Mouse (Mus musculus): ENCODE data around the gene Farsb. TPM values are rescaled to one million over a fixed set of nuclear protein-coding genes. Genes with fewer than 3 reads are reported as not detected.

Gene Farsb
- polyA plus RNA-seq, 1 experiment from 2014 or later, result 101 TPM

DNA sequence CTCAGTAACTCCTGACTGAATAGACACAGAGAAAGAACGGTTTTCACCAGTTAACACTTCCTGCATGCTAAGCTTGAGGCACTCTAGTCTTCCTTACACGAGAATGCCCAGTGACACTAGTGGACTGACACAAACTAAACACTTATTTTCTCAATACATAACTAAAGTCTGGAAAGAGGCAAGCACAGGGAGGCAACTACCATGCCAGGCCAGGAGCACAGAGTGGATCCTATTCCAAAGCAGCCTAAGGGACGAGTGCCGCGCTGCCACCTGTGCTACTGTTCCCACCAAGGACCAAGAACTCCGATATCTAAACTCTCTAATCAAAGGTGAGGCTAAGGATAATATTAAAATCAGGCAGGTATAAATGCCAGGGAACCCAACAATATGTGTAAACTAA, 42.0 kb downstream of the Farsb start:
- no peak overlapping the region for H3K27ac ChIP-seq
- H3K36me3 ChIP-seq (ENCODE audit: inconsistent target), result peaks cover 74% of the 10 kb centered on the region; the same call in 1 of the 2 replicates
- no peaks in the 10 kb centered on the region for H3K79me2 ChIP-seq (ENCODE audit: inconsistent target)
- H3K4me3 ChIP-seq (ENCODE audit: inconsistent target), result no peak overlapping the region
- WGBS (ENCODE audit: missing documents), result 96% methylated on average over 6 of the region's 6 CpGs

- no peak overlapping the region for H3K4me3 ChIP-seq (ENCODE audit: inconsistent target)
- no peak overlapping the region for H3K27ac ChIP-seq
- 97% methylated on average over 8 of the region's 8 CpGs for WGBS (ENCODE audit: missing documents)
- H3K36me3 ChIP-seq (ENCODE audit: inconsistent target), result peaks cover 70% of the 10 kb centered on the region; the same call in 1 of the 2 replicates
- no peaks in the 10 kb centered on the region for H3K79me2 ChIP-seq (ENCODE audit: inconsistent target)
Measured at GRCm38 (mm10) chr1:78446232-78446631, 42.5 kb downstream of the Farsb start.

DNA sequence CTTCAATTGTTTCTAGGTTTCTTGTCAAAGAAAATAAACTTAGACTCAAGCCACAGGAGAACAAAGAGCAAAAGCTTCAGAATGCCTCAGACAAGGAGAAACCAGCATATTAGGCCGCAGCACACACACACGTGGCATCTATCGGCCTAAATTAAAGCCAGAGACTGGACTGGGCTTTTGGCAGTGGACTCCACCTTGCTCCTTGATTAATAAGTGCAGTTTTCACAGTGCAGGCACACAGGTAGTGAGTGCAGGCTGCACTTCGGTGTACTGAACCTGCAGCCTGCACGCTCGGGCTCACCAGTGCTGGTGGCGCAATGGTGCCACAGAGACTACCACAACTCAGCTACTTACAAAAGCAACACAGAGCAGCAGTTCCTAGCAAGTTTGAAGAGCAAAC, 45.6 kb downstream of the Farsb start:
- peaks cover 59% of the 10 kb centered on the region; the same call in 1 of the 2 replicates for H3K36me3 ChIP-seq (ENCODE audit: inconsistent target)
- H3K4me3 ChIP-seq (ENCODE audit: inconsistent target), result no peak overlapping the region
- WGBS (ENCODE audit: missing documents), result 90% methylated on average over 7 of the region's 7 CpGs
- no peak overlapping the region for H3K27ac ChIP-seq
- no peaks in the 10 kb centered on the region; the same call in 1 of the 2 replicates for H3K79me2 ChIP-seq (ENCODE audit: inconsistent target)

GRCm38 (mm10) chr1:78440716-78441115, 48.0 kb downstream of the Farsb start:
- Histone ChIP-seq H3K36me3 (ENCODE audit: inconsistent target) (peaks cover 45% of the 10 kb centered on the region; the same call in 1 of the 2 replicates), H3K4me3 (ENCODE audit: inconsistent target) (no peak overlapping the region), H3K27ac (no peak overlapping the region), H3K79me2 (ENCODE audit: inconsistent target) (no peaks in the 10 kb centered on the region; the same call in 1 of the 2 replicates)
- 99% methylated on average over 8 of the region's 8 CpGs for WGBS (ENCODE audit: missing documents)

GRCm38 (mm10) chr1:78437150-78437549, 51.5 kb downstream of the Farsb start:
- Histone ChIP-seq H3K27ac (no peak overlapping the region), H3K4me3 (ENCODE audit: inconsistent target) (no peak overlapping the region), H3K79me2 (ENCODE audit: inconsistent target) (no peaks in the 10 kb centered on the region; the same call in 1 of the 2 replicates), H3K36me3 (ENCODE audit: inconsistent target) (peaks cover 16% of the 10 kb centered on the region; the same call in 1 of the 2 replicates)
- 93% methylated on average over 3 of the region's 3 CpGs for WGBS (ENCODE audit: missing documents)

DNA sequence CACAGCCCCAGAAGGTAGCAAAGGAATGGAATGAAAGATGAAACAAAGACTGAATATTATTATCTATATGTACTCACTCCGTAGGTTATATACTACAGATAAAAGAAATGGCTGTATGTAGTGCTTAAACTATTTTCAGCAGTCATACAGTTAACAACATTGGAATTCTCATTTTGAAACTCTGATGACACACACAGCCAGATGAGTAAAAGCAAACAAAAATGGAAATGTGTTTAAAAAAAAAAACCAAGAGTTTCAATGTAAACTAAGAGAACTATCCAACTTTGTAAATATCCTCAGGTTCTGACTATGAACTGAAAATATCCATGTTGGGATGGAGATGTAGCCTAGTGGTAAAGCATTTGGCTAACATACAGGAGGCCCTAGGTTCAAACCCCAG, 52.3 kb downstream of the Farsb start:
- WGBS (ENCODE audit: missing documents), result 100% methylated on average over 1 of the region's 1 CpGs
- Histone ChIP-seq H3K27ac (no peak overlapping the region), H3K4me3 (ENCODE audit: inconsistent target) (no peak overlapping the region), H3K36me3 (ENCODE audit: inconsistent target) (peaks cover 11% of the 10 kb centered on the region; the same call in 1 of the 2 replicates), H3K79me2 (ENCODE audit: inconsistent target) (no peaks in the 10 kb centered on the region; the same call in 1 of the 2 replicates)

DNA sequence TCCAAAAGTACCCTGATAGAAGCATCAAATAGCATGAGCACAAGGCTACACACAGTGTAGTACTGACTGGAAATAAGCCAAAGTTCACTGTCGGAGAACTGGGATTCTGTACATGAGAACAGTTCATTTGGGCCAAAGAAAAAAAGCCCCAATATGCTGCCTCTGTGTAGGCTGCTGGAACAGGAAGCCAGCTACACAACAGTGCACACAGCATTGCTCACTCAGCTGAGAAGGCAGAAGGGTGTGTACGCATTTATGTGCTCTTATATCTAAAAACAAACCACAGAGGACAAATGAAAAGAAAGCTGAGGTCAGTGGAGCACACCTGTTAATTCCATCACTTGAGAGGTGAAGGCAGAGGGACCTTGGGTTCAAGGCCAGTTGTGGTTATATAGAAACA, 52.7 kb downstream of the Farsb start:
- peaks cover 10% of the 10 kb centered on the region; the same call in 1 of the 2 replicates for H3K36me3 ChIP-seq (ENCODE audit: inconsistent target)

GRCm38 (mm10) chr1:78433472-78433871, 55.2 kb downstream of the Farsb start:
- no peak overlapping the region for H3K4me3 ChIP-seq (ENCODE audit: inconsistent target)
- H3K27ac ChIP-seq, result no peak overlapping the region
- no peaks in the 10 kb centered on the region; the same call in 1 of the 2 replicates for H3K79me2 ChIP-seq (ENCODE audit: inconsistent target)
- no peaks in the 10 kb centered on the region for H3K36me3 ChIP-seq (ENCODE audit: inconsistent target)
- 93% methylated on average over 9 of the region's 9 CpGs for WGBS (ENCODE audit: missing documents)

More for the DNA sequence above, 52.7 kb downstream of the Farsb start:
- H3K27ac ChIP-seq, result no peak overlapping the region
- no peaks in the 10 kb centered on the region; the same call in 1 of the 2 replicates for H3K79me2 ChIP-seq (ENCODE audit: inconsistent target)
- H3K4me3 ChIP-seq (ENCODE audit: inconsistent target), result no peak overlapping the region
- WGBS (ENCODE audit: missing documents), result 95% methylated on average over 2 of the region's 2 CpGs

DNA sequence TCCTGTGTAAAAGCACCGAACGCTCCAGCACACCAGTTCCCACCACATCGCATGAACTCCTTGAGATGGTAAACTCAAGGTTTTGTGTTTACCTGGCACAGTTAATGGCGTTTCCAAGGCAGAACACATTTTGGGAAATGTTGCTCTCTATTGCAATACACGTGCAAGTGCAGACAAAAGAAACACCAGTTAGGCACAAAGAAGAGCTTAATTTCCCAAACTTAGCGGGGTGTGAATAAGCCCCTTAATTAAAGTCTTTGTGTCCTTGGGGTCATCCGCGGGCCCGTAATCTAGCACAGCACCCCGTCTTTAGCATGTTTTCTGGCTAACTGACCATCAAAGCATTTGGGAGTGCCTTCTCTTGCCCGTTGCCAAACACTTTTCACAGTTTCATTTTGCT, 59.8 kb downstream of the Farsb start:
- no peaks in the 10 kb centered on the region; the same call in 1 of the 2 replicates for H3K79me2 ChIP-seq (ENCODE audit: inconsistent target)
- WGBS (ENCODE audit: missing documents), result 96% methylated on average over 11 of the region's 11 CpGs
- peaks cover 10% of the 10 kb centered on the region for H3K36me3 ChIP-seq (ENCODE audit: inconsistent target)
- H3K27ac ChIP-seq, result no peak overlapping the region
- H3K4me3 ChIP-seq (ENCODE audit: inconsistent target), result no peak overlapping the region

DNA sequence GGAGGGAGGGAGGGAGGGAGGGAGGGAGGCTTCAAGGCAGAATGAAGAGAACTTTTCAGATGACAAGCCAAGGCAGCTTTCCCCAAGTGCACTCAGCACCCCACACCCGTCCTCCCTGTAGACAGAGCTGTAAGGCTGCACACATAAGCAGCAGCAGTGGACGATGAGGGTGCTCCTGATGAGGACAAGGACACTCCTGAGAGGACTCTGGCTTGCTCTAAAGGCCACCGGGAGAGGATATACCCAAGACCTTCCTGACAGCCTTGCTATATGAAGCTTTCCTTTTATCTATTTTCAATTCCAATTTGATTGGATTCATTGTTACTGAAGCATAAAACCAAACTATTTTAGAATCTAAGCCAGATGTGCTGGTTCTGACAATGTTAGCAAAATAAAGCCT, 61.9 kb downstream of the Farsb start:
- Histone ChIP-seq H3K79me2 (ENCODE audit: inconsistent target) (no peaks in the 10 kb centered on the region; the same call in 1 of the 2 replicates), H3K27ac (no peak overlapping the region), H3K36me3 (ENCODE audit: inconsistent target) (peaks cover 15% of the 10 kb centered on the region), H3K4me3 (ENCODE audit: inconsistent target) (no peak overlapping the region)
- 100% methylated on average over 3 of the region's 3 CpGs for WGBS (ENCODE audit: missing documents)

GRCm38 (mm10) chr1:78425793-78426700, 62.6 kb downstream of the Farsb start:
- WGBS (ENCODE audit: missing documents), result 96% methylated on average over 7 of the region's 7 CpGs
- Histone ChIP-seq H3K27ac (no peak overlapping the region), H3K4me3 (ENCODE audit: inconsistent target) (no peak overlapping the region)

GRCm38 (mm10) chr1:78425309-78425708, 63.4 kb downstream of the Farsb start:
- Histone ChIP-seq H3K79me2 (ENCODE audit: inconsistent target) (no peaks in the 10 kb centered on the region; the same call in 1 of the 2 replicates), H3K4me3 (ENCODE audit: inconsistent target) (no peak overlapping the region), H3K36me3 (ENCODE audit: inconsistent target) (peaks cover 27% of the 10 kb centered on the region), H3K27ac (no peak overlapping the region)
- WGBS (ENCODE audit: missing documents), result 87% methylated on average over 6 of the region's 7 CpGs

More at GRCm38 (mm10) chr1:78425793-78426700, 62.6 kb downstream of the Farsb start:
- Histone ChIP-seq H3K79me2 (ENCODE audit: inconsistent target) (no peaks in the 10 kb centered on the region; the same call in 1 of the 2 replicates), H3K36me3 (ENCODE audit: inconsistent target) (peaks cover 21% of the 10 kb centered on the region)

- H3K4me3 ChIP-seq (ENCODE audit: inconsistent target), result no peak overlapping the region
- WGBS (ENCODE audit: missing documents), result 97% methylated on average over 4 of the region's 4 CpGs
- no peak overlapping the region for H3K27ac ChIP-seq
- no peaks in the 10 kb centered on the region; the same call in 1 of the 2 replicates for H3K79me2 ChIP-seq (ENCODE audit: inconsistent target)
- peaks cover 27% of the 10 kb centered on the region for H3K36me3 ChIP-seq (ENCODE audit: inconsistent target)
Measured at GRCm38 (mm10) chr1:78424848-78425247, 63.8 kb downstream of the Farsb start.

- Histone ChIP-seq H3K27ac (no peak overlapping the region), H3K79me2 (ENCODE audit: inconsistent target) (no peaks in the 10 kb centered on the region; the same call in 1 of the 2 replicates), H3K4me3 (ENCODE audit: inconsistent target) (no peak overlapping the region), H3K36me3 (ENCODE audit: inconsistent target) (peaks cover 27% of the 10 kb centered on the region)
- 76% methylated on average over 2 of the region's 2 CpGs for WGBS (ENCODE audit: missing documents)
Measured at GRCm38 (mm10) chr1:78422576-78422975, 66.1 kb downstream of the Farsb start.

GRCm38 (mm10) chr1:78421749-78422148, 66.9 kb downstream of the Farsb start:
- WGBS (ENCODE audit: missing documents), result 89% methylated on average over 5 of the region's 5 CpGs
- Histone ChIP-seq H3K36me3 (ENCODE audit: inconsistent target) (peaks cover 27% of the 10 kb centered on the region), H3K79me2 (ENCODE audit: inconsistent target) (no peaks in the 10 kb centered on the region), H3K27ac (no peak overlapping the region), H3K4me3 (ENCODE audit: inconsistent target) (no peak overlapping the region)

Measured in macrophage (primary cell).